Mouse (Mus musculus) C2C12 (cell line): ENCODE data around the gene Tgm5.

ENCODE experiments used
- CEBPB ChIP-seq: IDR thresholded peaks from one replicate; pipeline ENCODE4 v1.6.1; 2011; ENCODE audit warnings: low read depth, mild to moderate bottlenecking, control low read depth, moderate library complexity
- CTCF ChIP-seq: IDR thresholded peaks from one replicate; pipeline ENCODE4 v1.5.1; 2011; ENCODE audit not compliant: control insufficient read depth, insufficient read depth, insufficient read length
- MAX ChIP-seq: IDR thresholded peaks from one replicate; pipeline ENCODE4 v1.6.1; 2011; ENCODE audit warnings: mild to moderate bottlenecking, control low read depth
- USF1 ChIP-seq: IDR thresholded peaks from one replicate; pipeline ENCODE4 v1.6.1; 2011; ENCODE audit warnings: low read depth, mild to moderate bottlenecking, control low read depth, moderate library complexity

GRCm38 (mm10) chr2:121057997-121058396, 27.6 kb downstream of the Tgm5 start:
- no peak for TF ChIP-seq USF1
- no peak for TF ChIP-seq MAX
- TF ChIP-seq CTCF = no peak
- no peak for TF ChIP-seq CEBPB
